Mouse (Mus musculus): ENCODE results near the gene Tecr. TPM values are rescaled to one million over a fixed set of nuclear protein-coding genes. Genes with fewer than 3 reads are reported as not detected.
"Not testable (repeated sequence)": the region's sequence is repeated elsewhere in the genome, so short reads cannot be mapped to it uniquely, and the experiment has no call there.

Gene Tecr
- total RNA-seq, 2 experiments from 2014 or later: 600 to 661 TPM

- DNase-seq (ENCODE audit: low spot score in 2 of 2): no peak
Measured at GRCm38 (mm10) chr8:83584771-83585170, 23.0 kb downstream of the Tecr start.

GRCm38 (mm10) chr8:83583236-83583635, 24.5 kb downstream of the Tecr start:
- no peak for DNase-seq (ENCODE audit: low spot score in 2 of 2)

GRCm38 (mm10) chr8:83582226-83582625, 25.5 kb downstream of the Tecr start:
- DNase-seq (ENCODE audit: low spot score in 2 of 2): peak in 1 of 2 experiments; percentile 1

GRCm38 (mm10) chr8:83580826-83581225, 26.9 kb downstream of the Tecr start:
- no peak for DNase-seq (ENCODE audit: low spot score in 2 of 2)

GRCm38 (mm10) chr8:83579676-83580075, 28.1 kb downstream of the Tecr start:
- DNase-seq (ENCODE audit: low spot score in 2 of 2): no peak

GRCm38 (mm10) chr8:83578131-83579055, 29.4 kb downstream of the Tecr start:
- DNase-seq (ENCODE audit: low spot score in 2 of 2): peak in 1 of 2 experiments; percentile 4

GRCm38 (mm10) chr8:83577384-83577791, 30.4 kb downstream of the Tecr start:
- DNase-seq (ENCODE audit: low spot score in 2 of 2): peak in 1 of 2 experiments; percentile 9

- DNase-seq (ENCODE audit: low spot score in 2 of 2): peak in 1 of 2 experiments; percentile 1
Measured at GRCm38 (mm10) chr8:83576921-83577320, 30.9 kb downstream of the Tecr start.

GRCm38 (mm10) chr8:83576516-83576895, 31.3 kb downstream of the Tecr start:
- DNase-seq (ENCODE audit: low spot score in 2 of 2): peak in 1 of 2 experiments; percentile 1

- peak in 1 of 2 experiments; percentile 3 for DNase-seq (ENCODE audit: low spot score in 2 of 2)
Measured at GRCm38 (mm10) chr8:83575561-83576515, 31.9 kb downstream of the Tecr start.

GRCm38 (mm10) chr8:83574631-83575315, 33.0 kb downstream of the Tecr start:
- peak in 1 of 2 experiments; percentile 5 for DNase-seq (ENCODE audit: low spot score in 2 of 2)

GRCm38 (mm10) chr8:83573140-83573875, 34.5 kb downstream of the Tecr start:
- DNase-seq (ENCODE audit: low spot score in 2 of 2): peak; percentile 32 to 43

GRCm38 (mm10) chr8:83572246-83572812, 35.4 kb downstream of the Tecr start:
- DNase-seq (ENCODE audit: low spot score in 2 of 2): no peak

- DNase-seq (ENCODE audit: low spot score in 2 of 2): no peak
Measured at GRCm38 (mm10) chr8:83571791-83572190, 36.0 kb downstream of the Tecr start.

- DNase-seq (ENCODE audit: low spot score in 2 of 2): not testable (repeated sequence)
Measured at GRCm38 (mm10) chr8:83571001-83571340, 36.8 kb downstream of the Tecr start.

GRCm38 (mm10) chr8:83570272-83571000, 37.3 kb downstream of the Tecr start:
- DNase-seq (ENCODE audit: low spot score in 2 of 2): no peak

GRCm38 (mm10) chr8:83569165-83569564, 38.6 kb downstream of the Tecr start:
- no peak for DNase-seq (ENCODE audit: low spot score in 2 of 2)

- no peak for DNase-seq (ENCODE audit: low spot score in 2 of 2)
Measured at GRCm38 (mm10) chr8:83568755-83569154, 39.0 kb downstream of the Tecr start.

GRCm38 (mm10) chr8:83568128-83568527, 39.6 kb downstream of the Tecr start:
- no peak for DNase-seq (ENCODE audit: low spot score in 2 of 2)

Measured in left cerebral cortex, adult 18-20 months (tissue).